Mouse (Mus musculus) neutrophil, adult 59 days (primary cell): ENCODE measurements around the gene Disp3. TPM values are rescaled to one million over a fixed set of nuclear protein-coding genes. Genes with fewer than 3 reads are reported as not detected.

Experiments
- total RNA-seq, 2 experiments: library from RNA; stranded (reverse); gene quantifications; 1 replicate in 1 of 2; 2 replicates in 1 of 2; pipeline ENCODE4 v1.2.4; 2023

The Disp3 gene
- total RNA-seq = not detected

GRCm38 (mm10) chr4:148287476-148288054 is at the start of gene Disp3:
Gene Disp3, minus strand, starts transcription at chr4:148287965.

Other genes starting within 250 kb of the Disp3 start
- 10 to 100 TPM in 1 of 2 experiments, 1 to 10 TPM in 1; 9.6 to 12.2 TPM for gene Clcn6, start 249.1 kb downstream of the Disp3 start, total RNA-seq
- gene Mthfr, start 248.9 kb downstream of the Disp3 start, total RNA-seq = 10 to 100 TPM; 11.4 to 12.5 TPM
- 10 to 100 TPM; 59.8 to 67.7 TPM for gene Agtrap, start 199.9 kb downstream of the Disp3 start, total RNA-seq
- gene Mad2l2, start 157.6 kb downstream of the Disp3 start, total RNA-seq = 10 to 100 TPM in 1 of 2 experiments, 1 to 10 TPM in 1; 9.2 to 12.4 TPM
- not detected for gene Draxin, start 157.3 kb downstream of the Disp3 start, total RNA-seq
- gene Fbxo6, start 135.8 kb downstream of the Disp3 start, total RNA-seq = 10 to 100 TPM; 14.8 to 19.8 TPM
- gene Fbxo44, start 127.5 kb downstream of the Disp3 start, total RNA-seq = 1 to 10 TPM; 1.1 to 1.3 TPM
- gene Fbxo2, start 127.3 kb downstream of the Disp3 start, total RNA-seq = not detected
- gene Ubiad1, start 156.8 kb upstream of the Disp3 start, total RNA-seq = 1 to 10 TPM; 4.5 to 5.1 TPM
- 10 to 100 TPM; 21.1 to 31.2 TPM for gene Mtor, start 160.6 kb upstream of the Disp3 start, total RNA-seq
- not detected for gene Angptl7, start 212.5 kb upstream of the Disp3 start, total RNA-seq